Mouse (Mus musculus): ENCODE measurements at regions not wholly inside any gene's neighbourhood (a gene's known extent, or its start where the extent isn't known, plus 50 kb on each side); places are given as distances from the start of the nearest gene placed in this dataset.

GRCm38 (mm10) chr17:27260116-27260515, 55.8 kb upstream of the Lemd2 start:
- TF ChIP-seq CTCF (conservative IDR thresholded peaks at IDR 0.05; ENCODE audit: low read length), result no peak
- no peak for TF ChIP-seq NANOG (IDR thresholded peaks at IDR 0.05; ENCODE audit: borderline replicate concordance, low read length)
- no peak for TF ChIP-seq POU5F1 (IDR thresholded peaks at IDR 0.05; ENCODE audit: borderline replicate concordance, low read length)
